Mouse (Mus musculus) heart, embryonic 16.5 days (tissue): ENCODE measurements around the gene Styx. TPM values are rescaled to one million over a fixed set of nuclear protein-coding genes. Genes with fewer than 3 reads are reported as not detected.
"Not testable (repeated sequence)": the region's sequence is repeated elsewhere in the genome, so short reads cannot be mapped to it uniquely, and the experiment has no call there.

ENCODE experiments used
- ATAC-seq: fragments of 200-750 bp; cut with Nextera tagmentation; replicated peaks from 2 replicates; pipeline ENCODE4 v1.8.0; 2017; ENCODE audit warnings: moderate number of reproducible peaks; ENCODE audit not compliant: insufficient read depth, low FRiP score; ENCODE audit errors: extremely low read depth
- H3K27ac ChIP-seq: fragments of 300-500 bp; sonication (generic); 2 replicates; pipeline ENCODE4 v1.5.1; 2014; ENCODE audit warnings: mild to moderate bottlenecking, low read length, control low read depth, moderate library complexity
- H3K27me3 ChIP-seq: fragments of 300-500 bp; sonication (generic); 2 replicates; pipeline ENCODE4 v1.6.1; 2014; ENCODE audit warnings: low read length, mixed read lengths; ENCODE audit not compliant: control insufficient read depth, insufficient read depth
- H3K36me3 ChIP-seq: fragments of 300-500 bp; sonication (generic); 2 replicates; pipeline ENCODE4 v1.6.1; 2014; ENCODE audit not compliant: control insufficient read depth, insufficient read depth
- H3K4me1 ChIP-seq: fragments of 300-500 bp; sonication (generic); 2 replicates; pipeline ENCODE4 v1.6.1; 2014; ENCODE audit warnings: low read length, mixed read lengths; ENCODE audit not compliant: control insufficient read depth, insufficient read depth
- H3K4me2 ChIP-seq: fragments of 300-500 bp; sonication (generic); 2 replicates; pipeline ENCODE4 v1.6.1; 2014; ENCODE audit warnings: low read depth, mild to moderate bottlenecking, control low read depth, low read length
- H3K4me3 ChIP-seq: fragments of 300-500 bp; sonication (generic); 2 replicates; pipeline ENCODE4 v1.5.1; 2014; ENCODE audit warnings: mild to moderate bottlenecking, control low read depth, low read length
- H3K9ac ChIP-seq: fragments of 300-500 bp; sonication (generic); 2 replicates; pipeline ENCODE4 v1.6.1; 2014; ENCODE audit warnings: low read length, control low read depth
- H3K9me3 ChIP-seq: fragments of 300-500 bp; sonication (generic); replicated peaks from 2 replicates; pipeline ENCODE4 v1.6.1; 2016; ENCODE audit warnings: low read length; ENCODE audit not compliant: control insufficient read depth
- WGBS: fragments of 180-500 bp; shearing (Covaris S2); extraction: QIAGEN DNeasy Blood & Tissue Kit; methylation state at CpG from one replicate; pipeline ENCODE4 v1.1.7; 2014; 5-methylcytosine and 5-hydroxymethylcytosine counted together
- polyA plus RNA-seq: library from polyadenylated mRNA; unstranded; fragments of >200 nt; fragmentation: Nextera tagmentation; extraction: Ambion mirVana; gene quantifications from 2 replicates; pipeline ENCODE4 v1.2.1, GENCODE M21; 2015

Gene Styx
- polyA plus RNA-seq, 1 experiment from 2014 or later, result 49.2 TPM

GRCm38 (mm10) chr14:45385596-45385995 lies 34.7 kb downstream of the Styx start:
- WGBS, result 86% methylated on average over 2 of the region's 2 CpGs
- Histone ChIP-seq H3K9ac (no peak overlapping the region), H3K36me3 (peaks cover 3% of the 10 kb centered on the region; the same call in 1 of the 2 replicates), H3K4me2 (no peak overlapping the region), H3K27ac (no peak overlapping the region), H3K9me3 (no peaks in the 10 kb centered on the region), H3K4me1 (peaks cover 16% of the 10 kb centered on the region), H3K27me3 (no peaks in the 10 kb centered on the region), H3K4me3 (no peak overlapping the region)
- no peak for ATAC-seq

DNA sequence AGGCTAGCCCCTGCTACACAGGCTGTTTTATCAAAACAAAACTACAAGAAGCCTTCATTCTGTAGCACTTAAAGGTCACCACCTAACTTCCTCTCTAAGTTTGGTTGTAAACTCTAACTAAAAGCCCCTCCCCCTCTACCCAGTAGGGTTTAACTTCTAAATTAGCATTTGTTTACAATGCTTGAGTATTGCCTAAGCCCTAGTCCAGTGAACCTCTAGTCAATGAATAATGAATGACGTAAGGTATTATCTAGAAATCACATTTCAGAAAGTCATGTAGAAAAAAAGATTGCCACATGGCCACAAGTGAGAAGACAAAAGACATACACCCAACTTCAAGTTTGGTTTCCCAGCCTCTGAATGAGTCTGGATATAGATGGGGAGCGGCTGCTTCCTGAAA lies 36.6 kb downstream of the Styx start:
- no peaks in the 10 kb centered on the region for H3K9me3 ChIP-seq
- H3K4me1 ChIP-seq, result peaks cover 16% of the 10 kb centered on the region
- H3K4me2 ChIP-seq, result peak overlapping the region; percentile 87
- no peak for ATAC-seq
- peak overlapping the region; percentile 85; the same call in 1 of the 2 replicates for H3K9ac ChIP-seq
- no peaks in the 10 kb centered on the region for H3K27me3 ChIP-seq
- WGBS, result 20% methylated on average over 2 of the region's 2 CpGs
- no peaks in the 10 kb centered on the region for H3K36me3 ChIP-seq
- no peak overlapping the region for H3K27ac ChIP-seq
- peak overlapping the region; percentile 82 for H3K4me3 ChIP-seq

DNA sequence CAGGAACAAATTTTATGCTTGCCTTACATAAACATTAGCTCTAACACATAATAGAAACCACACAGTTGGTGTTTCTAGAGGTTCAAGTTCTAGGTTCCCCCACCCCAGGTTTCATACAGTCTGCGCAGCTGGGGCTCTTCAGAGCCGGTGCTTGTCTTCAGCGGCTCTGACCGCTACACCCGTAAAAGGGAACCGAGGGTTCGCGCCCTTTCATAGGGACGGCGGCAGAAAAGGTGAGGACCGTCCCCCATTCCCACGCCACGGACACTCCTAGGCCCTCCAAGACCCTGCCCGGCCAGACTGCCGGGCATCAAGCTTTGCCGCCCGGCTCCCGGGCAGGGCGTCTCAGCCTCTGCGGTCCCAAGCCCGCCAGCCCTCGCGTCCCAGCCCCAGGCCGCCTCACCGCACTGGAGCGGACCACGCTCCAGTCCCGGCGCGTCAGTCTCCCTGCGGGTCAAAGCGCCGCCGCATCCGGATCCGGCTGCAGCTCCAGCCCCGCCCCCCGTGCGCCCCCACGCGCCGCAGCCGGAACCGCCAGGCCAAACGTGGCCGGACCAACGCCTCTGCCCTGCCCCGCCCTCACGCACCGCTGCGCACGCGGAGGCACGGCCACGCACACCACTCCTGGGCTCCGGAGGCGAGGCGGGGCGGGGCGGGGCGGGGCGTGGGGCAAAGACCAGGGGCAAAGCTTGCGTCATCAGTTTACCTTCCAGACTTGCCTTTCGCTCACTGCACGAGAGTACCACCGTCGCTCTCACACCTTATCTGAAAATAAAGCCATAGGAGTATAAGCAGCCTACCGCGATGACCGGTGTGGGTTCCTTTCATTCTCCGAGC lies 37.7 kb downstream of the Styx start:
- Histone ChIP-seq H3K4me1 (peaks cover 16% of the 10 kb centered on the region), H3K4me2 (peak overlapping the region; percentile 87), H3K36me3 (no peaks in the 10 kb centered on the region), H3K9ac (peak overlapping the region; percentile 85), H3K4me3 (peak overlapping the region; percentile 82), H3K27ac (peak overlapping the region; percentile 78), H3K9me3 (no peaks in the 10 kb centered on the region), H3K27me3 (no peaks in the 10 kb centered on the region)
- WGBS, result under 1% methylated on average over 69 of the region's 71 CpGs
- peak; percentile 98 for ATAC-seq

DNA sequence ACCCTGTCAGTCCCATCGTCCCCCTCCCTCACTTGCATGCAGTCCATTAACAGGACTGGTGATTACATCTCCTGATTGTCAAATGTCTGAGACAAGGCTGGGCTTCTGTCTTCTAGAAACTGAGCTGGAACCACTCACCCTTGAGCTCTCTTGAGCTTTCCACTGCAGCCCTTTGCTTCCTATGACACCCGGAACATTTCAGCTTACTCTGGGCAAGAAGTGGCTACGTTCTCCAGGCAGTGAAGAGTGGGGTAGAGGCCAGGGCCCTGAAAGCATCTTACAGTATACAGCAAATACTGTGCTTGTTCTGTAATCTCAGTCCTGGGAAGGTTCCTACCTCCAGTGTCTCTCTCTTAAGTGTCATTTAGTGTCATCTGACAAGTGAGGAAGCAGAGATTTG lies 38.3 kb downstream of the Styx start:
- peak overlapping the region; percentile 87 for H3K4me2 ChIP-seq
- peak overlapping the region; percentile 82 for H3K4me3 ChIP-seq
- no peaks in the 10 kb centered on the region for H3K36me3 ChIP-seq
- 0 out of 2 replicates have a peak, but pooled peaks have one; percentile 20 for ATAC-seq
- no peaks in the 10 kb centered on the region for H3K27me3 ChIP-seq
- H3K27ac ChIP-seq, result peak overlapping the region; percentile 78
- WGBS, result 10% methylated on average over 3 of the region's 3 CpGs
- H3K9ac ChIP-seq, result peak overlapping the region; percentile 85
- H3K4me1 ChIP-seq, result peaks cover 16% of the 10 kb centered on the region
- no peaks in the 10 kb centered on the region for H3K9me3 ChIP-seq

GRCm38 (mm10) chr14:45399836-45400235 lies 48.9 kb downstream of the Styx start:
- Histone ChIP-seq H3K27ac (no peak overlapping the region), H3K36me3 (no peaks in the 10 kb centered on the region), H3K9ac (no peak overlapping the region), H3K9me3 (no peaks in the 10 kb centered on the region), H3K4me3 (no peak overlapping the region), H3K27me3 (no peaks in the 10 kb centered on the region), H3K4me2 (no peak overlapping the region), H3K4me1 (no peaks in the 10 kb centered on the region)
- ATAC-seq, result no peak
- WGBS, result 77% methylated on average over 3 of the region's 3 CpGs

- Histone ChIP-seq H3K27me3 (no peaks in the 10 kb centered on the region), H3K9me3 (no peaks in the 10 kb centered on the region), H3K4me1 (no peaks in the 10 kb centered on the region), H3K27ac (no peak overlapping the region), H3K36me3 (no peaks in the 10 kb centered on the region), H3K9ac (no peak overlapping the region), H3K4me2 (no peak overlapping the region), H3K4me3 (no peak overlapping the region)
- no peak for ATAC-seq
- 73% methylated on average over 7 of the region's 7 CpGs for WGBS
These were observed 52.8 kb downstream of the Styx start for GRCm38 (mm10) chr14:45403651-45404050.

- not testable (repeated sequence) for H3K4me1 ChIP-seq, H3K36me3 ChIP-seq, ATAC-seq, H3K27me3 ChIP-seq, H3K9me3 ChIP-seq, H3K27ac ChIP-seq, H3K4me2 ChIP-seq, H3K4me3 ChIP-seq, H3K9ac ChIP-seq
- WGBS, result 88% methylated on average over 1 of the region's 3 CpGs
These were observed 53.9 kb downstream of the Styx start, which contains the start of gene Gnpnat1 for GRCm38 (mm10) chr14:45404813-45405212. Gnpnat1 (minus strand) TSS chr14:45404913.

DNA sequence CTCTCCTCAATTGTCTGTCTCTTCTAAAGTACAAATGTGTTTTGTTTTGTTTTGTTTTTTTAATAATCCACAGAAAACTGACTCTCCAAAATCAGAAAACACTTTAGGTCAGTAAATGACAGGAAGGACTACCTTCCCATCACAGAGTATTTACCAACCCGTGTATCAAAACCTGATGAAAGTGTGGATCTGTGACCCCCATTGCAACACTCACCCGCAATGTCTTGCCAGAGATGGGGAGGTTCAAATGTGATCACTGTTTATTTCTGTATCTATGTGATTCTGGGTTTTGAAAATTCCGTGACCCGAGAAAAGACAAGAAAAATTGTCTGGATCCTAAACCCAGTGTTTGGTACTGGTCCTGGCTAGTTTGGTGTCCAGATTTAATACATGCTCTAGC lies 65.4 kb downstream of the Styx start:
- Histone ChIP-seq H3K9me3 (no peaks in the 10 kb centered on the region), H3K36me3 (no peaks in the 10 kb centered on the region), H3K27ac (no peak overlapping the region), H3K4me3 (no peak overlapping the region), H3K4me2 (no peak overlapping the region), H3K4me1 (no peaks in the 10 kb centered on the region), H3K27me3 (no peaks in the 10 kb centered on the region), H3K9ac (no peak overlapping the region)
- 86% methylated on average over 4 of the region's 4 CpGs for WGBS
- ATAC-seq, result no peak

GRCm38 (mm10) chr14:45418553-45418952 lies 67.7 kb downstream of the Styx start:
- Histone ChIP-seq H3K36me3 (no peaks in the 10 kb centered on the region), H3K4me1 (peaks cover 2% of the 10 kb centered on the region; the same call in 1 of the 2 replicates), H3K4me2 (no peak overlapping the region), H3K9ac (no peak overlapping the region), H3K27me3 (no peaks in the 10 kb centered on the region), H3K9me3 (no peaks in the 10 kb centered on the region), H3K4me3 (no peak overlapping the region), H3K27ac (no peak overlapping the region)
- ATAC-seq, result no peak
- 74% methylated on average over 3 of the region's 3 CpGs for WGBS
